Mouse (Mus musculus) neural tube, embryonic 15.5 days (tissue): ENCODE measurements at regions not wholly inside any gene's neighbourhood (a gene's known extent, or its start where the extent isn't known, plus 50 kb on each side); places are given as distances from the start of the nearest gene placed in this dataset.
"Not testable (repeated sequence)": the region's sequence is repeated elsewhere in the genome, so short reads cannot be mapped to it uniquely, and the experiment has no call there.

Source experiments
- ATAC-seq: fragments of 200-750 bp; cut with Nextera tagmentation; 2 replicates; pipeline ENCODE4 v1.8.0; 2017; ENCODE audit warnings: mild to moderate bottlenecking, moderate TSS enrichment, moderate library complexity; ENCODE audit not compliant: low FRiP score
- H3K27ac ChIP-seq: fragments of 300-500 bp; sonication (generic); replicated peaks from 2 replicates; pipeline ENCODE4 v1.5.1; 2015; ENCODE audit warnings: mild to moderate bottlenecking, inconsistent platforms
- H3K27me3 ChIP-seq: fragments of 300-500 bp; sonication (generic); replicated peaks from 2 replicates; pipeline ENCODE4 v1.6.1; 2015; ENCODE audit warnings: inconsistent platforms
- H3K36me3 ChIP-seq: fragments of 300-500 bp; sonication (generic); 2 replicates; pipeline ENCODE4 v1.6.1; 2015; ENCODE audit warnings: inconsistent platforms
- H3K4me1 ChIP-seq: fragments of 300-500 bp; sonication (generic); 2 replicates; pipeline ENCODE4 v1.6.1; 2015; ENCODE audit warnings: inconsistent platforms
- H3K4me2 ChIP-seq: fragments of 300-500 bp; sonication (generic); 2 replicates; pipeline ENCODE4 v1.6.1; 2015; ENCODE audit warnings: inconsistent platforms, mild to moderate bottlenecking, moderate library complexity
- H3K4me3 ChIP-seq: fragments of 300-500 bp; sonication (generic); replicated peaks from 2 replicates; pipeline ENCODE4 v1.5.1; 2015; ENCODE audit warnings: mild to moderate bottlenecking, inconsistent platforms
- H3K9ac ChIP-seq: fragments of 300-500 bp; sonication (generic); replicated peaks from 2 replicates; pipeline ENCODE4 v1.6.1; 2015; ENCODE audit warnings: mild to moderate bottlenecking, inconsistent platforms
- H3K9me3 ChIP-seq: fragments of 300-500 bp; sonication (generic); replicated peaks from 2 replicates; pipeline ENCODE4 v1.6.1; 2016; ENCODE audit warnings: inconsistent platforms
- WGBS: fragments of 180-500 bp; shearing (Covaris S2); methylation state at CpG from one replicate; pipeline ENCODE4 v1.1.7; 2015; ENCODE audit warnings: mixed read lengths; 5-methylcytosine and 5-hydroxymethylcytosine counted together

GRCm38 (mm10) chr6:112564119-112564518, 74.4 kb upstream of the Oxtr start:
- not testable (repeated sequence) for H3K4me3 ChIP-seq, H3K4me2 ChIP-seq, H3K27ac ChIP-seq, H3K9ac ChIP-seq, H3K27me3 ChIP-seq, H3K4me1 ChIP-seq, H3K9me3 ChIP-seq, ATAC-seq, H3K36me3 ChIP-seq
- 91% methylated on average over 5 of the region's 5 CpGs for WGBS

DNA sequence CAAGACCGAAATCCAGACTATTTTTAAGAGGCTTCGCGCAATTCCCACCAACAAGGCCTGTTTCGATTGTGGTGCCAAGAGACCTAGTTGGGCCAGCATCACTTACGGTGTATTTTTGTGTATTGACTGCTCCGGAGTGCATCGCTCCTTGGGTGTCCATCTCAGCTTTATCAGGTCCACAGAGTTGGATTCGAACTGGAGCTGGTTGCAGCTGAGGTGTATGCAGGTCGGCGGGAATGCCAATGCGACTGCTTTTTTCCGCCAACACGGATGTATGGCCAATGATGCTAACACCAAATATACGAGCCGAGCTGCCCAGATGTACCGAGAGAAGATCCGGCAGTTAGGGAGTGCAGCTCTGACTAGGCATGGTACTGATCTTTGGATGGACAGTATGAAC, 73.9 kb upstream of the Oxtr start:
- not testable (repeated sequence) for H3K9ac ChIP-seq, H3K27me3 ChIP-seq, H3K27ac ChIP-seq, H3K4me3 ChIP-seq, H3K4me1 ChIP-seq, H3K9me3 ChIP-seq, H3K36me3 ChIP-seq, ATAC-seq, H3K4me2 ChIP-seq
- WGBS, result 96% methylated on average over 17 of the region's 17 CpGs

DNA sequence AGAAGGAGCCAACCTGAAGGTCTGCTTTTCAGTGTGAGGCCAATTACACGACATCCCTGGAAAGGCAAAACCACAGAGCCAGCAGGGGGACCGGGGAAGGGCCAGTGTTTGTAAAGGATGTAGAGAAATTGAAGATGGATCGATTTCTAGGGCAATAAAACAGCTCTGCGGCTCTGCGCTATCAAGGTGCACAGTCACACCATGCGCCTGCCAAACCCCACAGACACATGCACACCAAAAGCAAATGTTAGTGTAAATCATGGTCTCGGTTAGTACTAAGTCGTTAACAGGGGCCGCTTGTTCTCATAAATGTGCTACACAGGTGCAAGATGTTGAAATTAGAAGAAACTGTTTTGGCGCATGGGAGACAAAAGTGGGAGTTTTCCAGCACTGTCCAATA, 72.3 kb upstream of the Oxtr start:
- peak; percentile 57; the same call in 1 of the 2 replicates for ATAC-seq
- Histone ChIP-seq H3K27me3 (no peaks in the 10 kb centered on the region), H3K9me3 (no peaks in the 10 kb centered on the region), H3K4me3 (no peak overlapping the region), H3K27ac (no peak overlapping the region), H3K4me2 (no peak overlapping the region), H3K36me3 (no peaks in the 10 kb centered on the region), H3K4me1 (peaks cover 3% of the 10 kb centered on the region; the same call in 1 of the 2 replicates), H3K9ac (no peak overlapping the region)
- WGBS, result 66% methylated on average over 10 of the region's 10 CpGs

DNA sequence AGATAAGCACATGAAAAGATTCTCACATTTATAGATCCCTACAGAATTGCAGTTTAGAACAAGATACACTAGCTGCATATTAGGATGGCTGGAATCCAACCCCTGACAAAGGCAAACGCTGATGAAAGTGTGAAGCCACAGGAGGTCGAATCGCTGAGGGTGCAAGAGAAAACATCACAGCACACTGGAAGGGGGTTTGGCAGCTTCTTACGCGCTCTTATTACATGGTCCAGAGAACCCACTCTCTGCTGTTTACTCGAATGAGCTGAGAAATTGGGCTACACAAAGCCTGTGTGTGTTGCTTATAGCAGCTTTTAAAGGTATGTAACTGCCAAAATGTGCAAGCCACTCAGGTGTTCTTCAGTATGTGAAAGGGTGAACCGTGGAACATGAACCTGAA, 71.8 kb upstream of the Oxtr start:
- H3K27me3 ChIP-seq, result no peaks in the 10 kb centered on the region
- no peak for ATAC-seq
- no peak overlapping the region for H3K4me3 ChIP-seq
- H3K9ac ChIP-seq, result no peak overlapping the region
- no peak overlapping the region for H3K4me2 ChIP-seq
- H3K9me3 ChIP-seq, result no peaks in the 10 kb centered on the region
- H3K4me1 ChIP-seq, result peaks cover 3% of the 10 kb centered on the region; the same call in 1 of the 2 replicates
- no peaks in the 10 kb centered on the region for H3K36me3 ChIP-seq
- no peak overlapping the region for H3K27ac ChIP-seq
- WGBS, result 44% methylated on average over 7 of the region's 7 CpGs

DNA sequence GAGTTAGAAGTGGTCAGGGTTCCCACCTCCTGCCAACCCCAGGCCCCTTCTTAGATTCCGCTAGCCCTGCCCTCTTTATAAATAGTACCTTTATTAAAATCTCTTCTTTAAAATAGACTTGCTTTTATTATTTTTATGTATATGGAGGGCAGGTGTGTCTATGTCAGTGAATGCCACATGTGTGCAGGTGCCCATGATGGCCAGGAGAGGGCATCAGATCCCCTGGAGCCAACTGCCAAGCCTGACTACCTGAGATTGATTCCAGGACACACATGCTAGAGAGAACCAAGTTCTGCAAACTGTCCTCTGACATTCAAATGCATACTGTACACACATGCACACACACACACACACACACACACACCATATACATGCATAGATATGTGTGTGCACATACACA, 69.8 kb upstream of the Oxtr start:
- no peak overlapping the region for H3K4me3 ChIP-seq
- no peak for ATAC-seq
- H3K4me2 ChIP-seq, result no peak overlapping the region
- no peak overlapping the region for H3K27ac ChIP-seq
- H3K4me1 ChIP-seq, result peaks cover 3% of the 10 kb centered on the region; the same call in 1 of the 2 replicates
- no peak overlapping the region for H3K9ac ChIP-seq
- H3K9me3 ChIP-seq, result no peaks in the 10 kb centered on the region
- no peaks in the 10 kb centered on the region for H3K36me3 ChIP-seq
- WGBS, result 98% methylated on average over 1 of the region's 1 CpGs
- H3K27me3 ChIP-seq, result no peaks in the 10 kb centered on the region

- Histone ChIP-seq H3K4me3 (no peak overlapping the region), H3K27ac (no peak overlapping the region), H3K9me3 (no peaks in the 10 kb centered on the region), H3K36me3 (no peaks in the 10 kb centered on the region), H3K9ac (no peak overlapping the region), H3K27me3 (no peaks in the 10 kb centered on the region), H3K4me2 (no peak overlapping the region), H3K4me1 (peaks cover 10% of the 10 kb centered on the region; the same call in 1 of the 2 replicates)
- ATAC-seq, result no peak
- 90% methylated on average over 2 of the region's 2 CpGs for WGBS
Observed at GRCm38 (mm10) chr6:112557516-112557915, 67.8 kb upstream of the Oxtr start.

DNA sequence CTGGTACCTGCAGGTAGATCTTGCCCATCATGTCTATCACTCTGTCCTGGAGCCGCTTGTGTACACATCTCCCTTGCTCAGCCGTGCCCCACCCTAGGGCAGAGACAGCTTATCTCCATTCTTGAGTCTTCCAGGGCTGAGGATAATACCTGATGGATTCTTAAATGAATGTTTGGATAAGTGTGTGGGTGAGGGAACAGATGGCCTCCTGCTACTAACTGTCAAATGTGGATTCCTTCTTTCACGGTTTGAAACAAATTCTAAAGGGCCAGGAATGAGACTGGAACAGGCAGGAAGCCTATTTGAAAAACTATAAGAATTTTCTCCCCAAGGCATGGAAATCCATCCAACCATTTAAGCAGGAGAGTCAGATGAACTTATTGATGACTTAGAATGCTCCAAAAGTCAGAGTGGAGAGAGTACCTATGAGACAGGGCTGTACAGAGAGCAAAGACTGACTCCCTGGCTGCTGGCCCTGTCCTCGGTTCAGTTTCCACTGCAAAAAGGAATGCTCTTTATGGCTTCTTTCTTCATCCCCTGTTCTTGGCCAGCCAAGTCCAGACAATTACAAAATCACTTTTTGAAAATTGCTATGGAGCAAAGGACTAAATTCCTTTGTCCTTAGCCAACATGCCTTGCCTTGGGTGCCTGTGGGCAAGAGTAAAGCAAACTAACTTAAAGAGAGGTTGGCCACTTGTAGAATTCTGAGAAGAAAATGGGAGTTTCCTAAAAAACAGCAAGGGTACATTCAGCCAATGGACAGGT, 66.8 kb upstream of the Oxtr start:
- no peak overlapping the region for H3K9ac ChIP-seq
- H3K9me3 ChIP-seq, result no peaks in the 10 kb centered on the region
- H3K27ac ChIP-seq, result no peak overlapping the region
- no peaks in the 10 kb centered on the region for H3K36me3 ChIP-seq
- H3K4me1 ChIP-seq, result peaks cover 9% of the 10 kb centered on the region; the same call in 1 of the 2 replicates
- H3K4me3 ChIP-seq, result no peak overlapping the region
- no peaks in the 10 kb centered on the region for H3K27me3 ChIP-seq
- ATAC-seq, result no peak
- no peak overlapping the region for H3K4me2 ChIP-seq
- WGBS, result 89% methylated on average over 4 of the region's 4 CpGs

GRCm38 (mm10) chr6:112554091-112554490, 64.3 kb upstream of the Oxtr start:
- Histone ChIP-seq H3K9me3 (no peaks in the 10 kb centered on the region), H3K36me3 (no peaks in the 10 kb centered on the region), H3K27me3 (no peaks in the 10 kb centered on the region), H3K4me3 (no peak overlapping the region), H3K4me2 (no peak overlapping the region), H3K4me1 (peaks cover 8% of the 10 kb centered on the region; the same call in 1 of the 2 replicates), H3K27ac (no peak overlapping the region), H3K9ac (no peak overlapping the region)
- no peak for ATAC-seq
- 92% methylated on average over 4 of the region's 4 CpGs for WGBS

DNA sequence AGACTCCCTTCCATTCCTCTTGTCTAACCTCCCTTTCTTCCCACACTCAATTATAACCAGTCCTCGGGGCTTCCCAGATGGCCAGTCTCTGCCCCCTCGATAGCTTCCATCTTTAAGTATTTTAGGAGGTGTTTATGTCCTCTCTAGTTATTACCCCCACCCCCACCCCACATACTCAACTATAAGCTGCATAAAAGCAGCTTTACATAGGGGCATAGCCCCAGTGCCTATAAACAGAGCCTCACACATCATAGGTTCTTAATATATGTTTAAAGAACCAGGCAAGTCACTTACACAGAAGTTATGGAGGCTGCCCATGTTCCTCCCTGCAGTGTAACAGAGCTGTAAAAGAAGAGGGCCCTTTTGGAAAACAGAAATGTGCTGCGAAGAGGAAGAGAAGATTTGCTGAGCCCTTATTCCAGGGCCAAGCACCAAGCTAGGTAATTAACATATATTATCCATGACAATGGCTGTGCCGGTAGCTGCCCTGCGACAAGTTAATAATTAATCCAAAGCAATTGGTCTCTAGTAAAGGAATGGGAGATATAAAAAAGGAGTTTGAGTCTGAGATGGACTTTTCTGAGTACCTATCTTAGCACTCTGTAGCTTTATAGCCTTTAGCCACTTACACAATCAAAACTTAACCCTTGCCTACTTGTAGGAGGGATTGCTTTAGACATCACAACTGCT, 63.6 kb upstream of the Oxtr start:
- no peak overlapping the region for H3K27ac ChIP-seq
- no peaks in the 10 kb centered on the region for H3K9me3 ChIP-seq
- no peaks in the 10 kb centered on the region for H3K36me3 ChIP-seq
- ATAC-seq, result no peak
- no peak overlapping the region for H3K4me3 ChIP-seq
- H3K27me3 ChIP-seq, result no peaks in the 10 kb centered on the region
- no peak overlapping the region for H3K9ac ChIP-seq
- H3K4me1 ChIP-seq, result peaks cover 8% of the 10 kb centered on the region; the same call in 1 of the 2 replicates
- H3K4me2 ChIP-seq, result no peak overlapping the region
- 20% methylated on average over 5 of the region's 5 CpGs for WGBS

GRCm38 (mm10) chr6:112552560-112552959, 62.8 kb upstream of the Oxtr start:
- Histone ChIP-seq H3K4me1 (peaks cover 8% of the 10 kb centered on the region; the same call in 1 of the 2 replicates), H3K9me3 (no peaks in the 10 kb centered on the region), H3K9ac (no peak overlapping the region), H3K36me3 (no peaks in the 10 kb centered on the region), H3K4me3 (no peak overlapping the region), H3K27ac (no peak overlapping the region), H3K27me3 (no peaks in the 10 kb centered on the region), H3K4me2 (no peak overlapping the region)
- ATAC-seq, result no peak
- 55% methylated on average over 4 of the region's 4 CpGs for WGBS

DNA sequence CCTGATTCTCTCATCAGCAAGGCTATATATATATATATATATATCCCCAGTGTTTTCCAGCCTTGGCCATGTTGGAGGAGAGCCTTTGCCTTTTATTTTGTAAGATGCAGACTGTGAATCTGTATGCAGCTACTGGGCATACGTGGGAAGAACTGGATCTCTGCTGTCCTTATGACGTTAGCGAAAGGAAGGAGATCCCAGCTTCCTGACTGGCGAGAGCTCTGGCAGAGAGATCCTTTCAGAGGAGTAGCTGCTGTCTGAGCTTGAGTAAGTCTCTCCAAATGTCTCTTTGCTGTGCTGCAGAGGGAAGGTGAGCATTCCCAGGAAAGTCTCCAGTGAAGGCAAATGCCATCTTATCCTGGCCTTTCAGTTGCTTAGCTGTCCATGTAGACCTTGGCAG, 61.6 kb upstream of the Oxtr start:
- Histone ChIP-seq H3K36me3 (no peaks in the 10 kb centered on the region), H3K9me3 (no peaks in the 10 kb centered on the region)
- ATAC-seq, result no peak

GRCm38 (mm10) chr6:112547251-112547650, 57.5 kb upstream of the Oxtr start:
- Histone ChIP-seq H3K27me3 (no peaks in the 10 kb centered on the region), H3K4me2 (no peak overlapping the region), H3K9me3 (no peaks in the 10 kb centered on the region), H3K9ac (no peak overlapping the region), H3K36me3 (no peaks in the 10 kb centered on the region), H3K4me1 (no peaks in the 10 kb centered on the region), H3K4me3 (no peak overlapping the region), H3K27ac (no peak overlapping the region)
- ATAC-seq, result no peak
- 84% methylated on average over 10 of the region's 10 CpGs for WGBS

More for the DNA sequence above, 61.6 kb upstream of the Oxtr start:
- Histone ChIP-seq H3K9ac (no peak overlapping the region), H3K27me3 (no peaks in the 10 kb centered on the region), H3K4me3 (no peak overlapping the region), H3K4me1 (peaks cover 8% of the 10 kb centered on the region; the same call in 1 of the 2 replicates), H3K4me2 (no peak overlapping the region), H3K27ac (no peak overlapping the region)
- 87% methylated on average over 4 of the region's 4 CpGs for WGBS
